Mouse (Mus musculus) adipocyte (in vitro differentiated cells): ENCODE results near the gene Syt16.

Experiments used
- DNase-seq: peaks from one replicate; pipeline ENCODE4 v3.0.0-alpha.2; 2016; ENCODE audit warnings: low spot score

The Syt16 gene

GRCm38 (mm10) chr12:74013739-74014138 is 16.3 kb downstream of the Syt16 start:
- DNase-seq: peak; percentile 81

- peak; percentile 75 for DNase-seq
Observed at GRCm38 (mm10) chr12:74014739-74015270, 17.3 kb downstream of the Syt16 start.

- DNase-seq: no peak
Observed at GRCm38 (mm10) chr12:74015491-74015890, 18.0 kb downstream of the Syt16 start.

GRCm38 (mm10) chr12:74023260-74023659 is 25.8 kb downstream of the Syt16 start:
- no peak for DNase-seq

- DNase-seq: no peak
Observed at GRCm38 (mm10) chr12:74024912-74025311, 27.5 kb downstream of the Syt16 start.

- DNase-seq: no peak
Observed at GRCm38 (mm10) chr12:74043225-74043624, 45.8 kb downstream of the Syt16 start.

GRCm38 (mm10) chr12:74043755-74044154 is 46.3 kb downstream of the Syt16 start:
- DNase-seq: no peak

- DNase-seq: no peak
Observed at GRCm38 (mm10) chr12:74044241-74044640, 46.8 kb downstream of the Syt16 start.

GRCm38 (mm10) chr12:74055336-74055931 is 58.0 kb downstream of the Syt16 start:
- no peak for DNase-seq

GRCm38 (mm10) chr12:74056162-74056561 is 58.7 kb downstream of the Syt16 start:
- no peak for DNase-seq

GRCm38 (mm10) chr12:74062547-74062946 is 65.1 kb downstream of the Syt16 start:
- DNase-seq: no peak

GRCm38 (mm10) chr12:74068912-74069311 is 71.5 kb downstream of the Syt16 start:
- no peak for DNase-seq

GRCm38 (mm10) chr12:74075590-74075989 is 78.1 kb downstream of the Syt16 start:
- no peak for DNase-seq

- DNase-seq: no peak
Observed at GRCm38 (mm10) chr12:74076091-74076490, 78.6 kb downstream of the Syt16 start.

- no peak for DNase-seq
Observed at GRCm38 (mm10) chr12:74081122-74081521, 83.7 kb downstream of the Syt16 start.

- DNase-seq: no peak
Observed at GRCm38 (mm10) chr12:74084389-74084788, 86.9 kb downstream of the Syt16 start.

GRCm38 (mm10) chr12:74087086-74087485 is 89.6 kb downstream of the Syt16 start:
- DNase-seq: no peak

GRCm38 (mm10) chr12:74089342-74090131 is 92.1 kb downstream of the Syt16 start:
- no peak for DNase-seq

- no peak for DNase-seq
Observed at GRCm38 (mm10) chr12:74092546-74092945, 95.1 kb downstream of the Syt16 start.

GRCm38 (mm10) chr12:74093110-74093509 is 95.6 kb downstream of the Syt16 start:
- no peak for DNase-seq

- no peak for DNase-seq
Observed at GRCm38 (mm10) chr12:74094701-74095100, 97.2 kb downstream of the Syt16 start.

GRCm38 (mm10) chr12:74098572-74099290 is 101.3 kb downstream of the Syt16 start:
- DNase-seq: no peak
